Mouse (Mus musculus) CH12F3 (cell line): ENCODE measurements around the gene Gm28827.
"Not testable (repeated sequence)": the region's sequence is repeated elsewhere in the genome, so short reads cannot be mapped to it uniquely, and the experiment has no call there.

Experiments
- in situ Hi-C: fragments of 300-500 bp; cut with MboI; formaldehyde crosslinking; loops from 2 replicates; pipeline ENCODE4 v1.14.3; 2020; ENCODE audit warnings: low sequenced_read_pairs

Gm28827 gene

DNA sequence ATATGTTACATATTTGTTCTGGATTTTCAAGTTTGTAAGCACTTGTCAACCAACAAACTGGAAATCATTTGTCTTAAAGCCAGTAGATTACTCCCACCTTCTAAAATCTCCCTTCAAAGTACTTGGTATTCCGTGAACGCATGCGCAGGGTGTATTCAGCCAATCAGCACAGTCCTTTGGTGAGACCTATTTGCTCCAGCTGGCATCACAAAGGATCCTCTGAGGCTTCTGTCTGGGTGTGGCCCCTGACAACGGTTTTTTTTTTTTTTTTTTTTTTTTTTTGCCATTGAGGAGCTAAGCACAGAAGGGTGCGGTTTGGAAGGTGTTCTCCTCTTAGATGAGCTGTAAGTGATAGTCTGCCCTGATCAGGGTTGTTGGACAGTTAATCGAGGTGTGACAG, at the start of gene Gm28827:
Gm28827 (plus strand) TSS at position 301 of the 400 bp plus-strand sequence.
- in situ Hi-C loops, result not testable (repeated sequence)
